Mouse (Mus musculus) midbrain, embryonic 16.5 days (tissue): ENCODE results near the gene Cnnm2. TPM values are rescaled to one million over a fixed set of nuclear protein-coding genes. Genes with fewer than 3 reads are reported as not detected.

ENCODE experiments used
- ATAC-seq: fragments of 200-750 bp; cut with Nextera tagmentation; 2 replicates; pipeline ENCODE4 v1.8.0; 2017; ENCODE audit warnings: moderate TSS enrichment
- H3K27ac ChIP-seq: fragments of 300-500 bp; sonication (generic); 2 replicates; pipeline ENCODE4 v1.5.1; 2014; ENCODE audit warnings: mild to moderate bottlenecking, low read length, mixed read lengths
- H3K27me3 ChIP-seq: fragments of 300-500 bp; sonication (generic); 2 replicates; pipeline ENCODE4 v1.6.1; 2014; ENCODE audit warnings: low read depth, low read length, mixed read lengths; ENCODE audit not compliant: control insufficient read depth, insufficient read depth
- H3K36me3 ChIP-seq: fragments of 300-500 bp; sonication (generic); 2 replicates; pipeline ENCODE4 v1.6.1; 2014; ENCODE audit warnings: mild to moderate bottlenecking, low read length, moderate library complexity, mixed read lengths; ENCODE audit not compliant: control insufficient read depth, insufficient read depth
- H3K4me1 ChIP-seq: fragments of 300-500 bp; sonication (generic); 2 replicates; pipeline ENCODE4 v1.6.1; 2014; ENCODE audit warnings: mild to moderate bottlenecking, low read length, mixed read lengths; ENCODE audit not compliant: control insufficient read depth, insufficient read depth
- H3K4me2 ChIP-seq: fragments of 300-500 bp; sonication (generic); 2 replicates; pipeline ENCODE4 v1.6.1; 2014; ENCODE audit warnings: mild to moderate bottlenecking, low read length, mixed read lengths
- H3K4me3 ChIP-seq: fragments of 300-500 bp; sonication (generic); 2 replicates; pipeline ENCODE4 v1.5.1; 2014; ENCODE audit warnings: low read depth, mild to moderate bottlenecking, low read length, moderate library complexity, mixed read lengths
- H3K9ac ChIP-seq: fragments of 300-500 bp; sonication (generic); 2 replicates; pipeline ENCODE4 v1.6.1; 2014; ENCODE audit warnings: low read depth, low read length, mixed read lengths
- H3K9me3 ChIP-seq: fragments of 300-500 bp; sonication (generic); replicated peaks from 2 replicates; pipeline ENCODE4 v1.6.1; 2014; ENCODE audit warnings: mild to moderate bottlenecking, low read length, mixed read lengths; ENCODE audit not compliant: control insufficient read depth, poor library complexity, severe bottlenecking
- WGBS: fragments of 180-500 bp; shearing (Covaris S2); extraction: QIAGEN DNeasy Blood & Tissue Kit; methylation state at CpG from one replicate; pipeline ENCODE4 v1.1.7; 2014; 5-methylcytosine and 5-hydroxymethylcytosine counted together
- polyA plus RNA-seq: library from polyadenylated mRNA; unstranded; fragments of >200 nt; fragmentation: Nextera tagmentation; extraction: Ambion mirVana; gene quantifications from 2 replicates; pipeline ENCODE4 v1.2.1, GENCODE M21; 2015

Gene Cnnm2
- polyA plus RNA-seq, 1 experiment from 2014 or later = 6.8 TPM

DNA sequence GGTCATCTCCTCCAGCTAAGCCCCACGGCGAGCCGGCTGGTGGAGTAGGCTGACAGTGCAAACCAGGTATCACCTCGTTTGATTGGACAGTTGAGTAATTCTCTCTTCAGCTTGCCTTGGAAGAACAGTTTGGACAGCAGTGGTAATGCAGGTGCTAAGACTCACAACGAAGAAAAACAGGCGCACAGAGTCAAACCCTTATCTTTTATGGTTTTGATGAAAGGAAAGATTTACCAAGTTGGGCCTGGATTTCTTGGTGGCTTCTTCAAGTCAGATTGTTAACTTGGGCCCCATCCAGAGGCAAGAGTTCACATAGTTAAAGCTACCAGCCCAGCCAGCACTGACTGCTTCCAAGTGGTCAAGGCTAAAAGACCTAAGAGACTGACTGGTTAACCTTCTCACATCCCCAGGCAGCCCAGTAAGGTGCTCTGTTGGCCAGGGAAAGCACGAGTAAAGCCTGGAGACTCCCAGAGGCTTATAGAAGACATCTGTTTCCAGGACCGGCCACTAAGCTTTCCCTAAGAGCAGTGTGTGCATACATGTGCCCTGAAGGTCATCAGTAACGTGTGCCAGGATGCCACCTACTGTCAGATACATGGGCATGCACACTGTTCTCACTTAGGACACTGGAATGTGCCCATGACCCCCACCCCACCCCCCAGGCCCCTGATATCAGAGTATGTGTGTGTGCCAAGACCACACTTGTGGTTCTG lies 96.0 kb downstream of the Cnnm2 start:
- Histone ChIP-seq H3K9ac (no peak overlapping the region), H3K4me2 (no peak overlapping the region), H3K36me3 (no peaks in the 10 kb centered on the region), H3K9me3 (no peaks in the 10 kb centered on the region), H3K4me3 (no peak overlapping the region), H3K27ac (peak overlapping the region; percentile 69), H3K4me1 (peaks cover 20% of the 10 kb centered on the region), H3K27me3 (no peaks in the 10 kb centered on the region)
- ATAC-seq = peak; percentile 67; the same call in 1 of the 2 replicates
- WGBS = 56% methylated on average over 9 of the region's 9 CpGs

- H3K9ac ChIP-seq = no peak overlapping the region
- H3K36me3 ChIP-seq = no peaks in the 10 kb centered on the region
- H3K4me1 ChIP-seq = peaks cover 20% of the 10 kb centered on the region
- 74% methylated on average over 7 of the region's 7 CpGs for WGBS
- H3K9me3 ChIP-seq = no peaks in the 10 kb centered on the region
- H3K27ac ChIP-seq = no peak overlapping the region
- no peak overlapping the region for H3K4me3 ChIP-seq
- no peaks in the 10 kb centered on the region for H3K27me3 ChIP-seq
- no peak for ATAC-seq
- no peak overlapping the region for H3K4me2 ChIP-seq
Observed at GRCm38 (mm10) chr19:46858200-46858599, 96.8 kb downstream of the Cnnm2 start.

- Histone ChIP-seq H3K4me1 (peaks cover under 1% of the 10 kb centered on the region), H3K4me3 (no peak overlapping the region), H3K9me3 (no peaks in the 10 kb centered on the region), H3K27ac (no peak overlapping the region), H3K9ac (no peak overlapping the region), H3K27me3 (no peaks in the 10 kb centered on the region), H3K4me2 (no peak overlapping the region), H3K36me3 (no peaks in the 10 kb centered on the region)
- 78% methylated on average over 3 of the region's 3 CpGs for WGBS
- ATAC-seq = no peak
Observed at GRCm38 (mm10) chr19:46862556-46862955, 101.2 kb downstream of the Cnnm2 start.

DNA sequence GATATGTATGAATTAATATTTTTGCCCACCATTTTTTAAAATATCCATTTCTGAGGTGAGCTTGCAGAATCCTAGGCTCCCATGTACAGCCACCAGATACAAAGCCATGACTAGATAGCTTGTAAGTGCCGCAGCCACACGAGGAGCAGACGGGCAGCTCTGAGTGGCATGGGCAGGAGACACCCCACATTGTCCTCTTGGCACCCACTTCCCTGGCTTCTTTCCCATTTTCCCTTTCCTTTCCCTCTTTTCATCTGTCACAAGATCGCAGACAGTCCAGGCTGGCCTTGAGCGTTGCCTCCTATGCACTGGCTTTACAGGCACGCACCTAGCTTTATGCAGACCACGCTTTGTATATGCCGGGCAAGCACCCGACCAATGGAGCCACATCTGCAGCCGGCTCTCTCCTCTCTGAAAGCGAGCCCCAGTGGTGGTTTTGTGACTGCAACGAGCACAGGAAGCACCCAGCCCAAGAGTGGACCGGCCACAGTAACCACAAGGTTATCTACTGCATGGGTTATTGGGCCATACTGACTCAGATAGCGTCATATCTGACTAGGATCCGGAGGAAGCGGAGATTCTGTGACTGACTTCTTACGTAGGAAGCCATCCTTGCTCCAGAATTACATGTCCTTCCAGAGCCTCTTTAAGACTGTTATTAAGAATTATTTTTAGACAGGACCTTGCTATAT lies 102.0 kb downstream of the Cnnm2 start:
- Histone ChIP-seq H3K9ac (no peak overlapping the region), H3K27me3 (no peaks in the 10 kb centered on the region), H3K27ac (no peak overlapping the region), H3K4me2 (no peak overlapping the region), H3K9me3 (no peaks in the 10 kb centered on the region), H3K36me3 (no peaks in the 10 kb centered on the region), H3K4me3 (no peak overlapping the region), H3K4me1 (no peaks in the 10 kb centered on the region)
- ATAC-seq = no peak
- WGBS = 85% methylated on average over 17 of the region's 17 CpGs

DNA sequence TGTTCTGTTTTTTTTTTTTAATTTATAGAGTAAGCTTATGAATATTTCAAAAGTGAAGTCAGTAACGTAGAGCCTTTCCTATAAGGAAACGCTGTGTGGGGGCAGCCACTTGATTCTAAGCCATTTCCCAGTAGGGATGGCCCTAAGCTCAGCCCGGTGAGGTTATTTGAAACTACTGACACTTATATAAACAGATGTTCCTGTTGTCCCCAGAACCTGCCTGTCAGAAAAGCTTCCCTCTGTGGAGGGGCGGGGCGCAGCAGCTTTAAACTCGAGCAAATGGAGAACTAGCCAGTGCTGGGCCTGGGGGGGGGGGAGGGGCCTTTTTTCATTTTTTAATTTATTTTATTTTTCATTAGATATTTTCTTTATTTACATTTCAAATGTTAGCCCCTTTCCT lies 102.7 kb downstream of the Cnnm2 start:
- no peak overlapping the region for H3K9ac ChIP-seq
- H3K27me3 ChIP-seq = no peaks in the 10 kb centered on the region
- no peak overlapping the region for H3K4me3 ChIP-seq
- no peak for ATAC-seq
- H3K4me1 ChIP-seq = no peaks in the 10 kb centered on the region
- WGBS = 50% methylated on average over 6 of the region's 6 CpGs
- no peaks in the 10 kb centered on the region for H3K36me3 ChIP-seq
- H3K27ac ChIP-seq = no peak overlapping the region
- H3K9me3 ChIP-seq = no peaks in the 10 kb centered on the region
- no peak overlapping the region for H3K4me2 ChIP-seq

DNA sequence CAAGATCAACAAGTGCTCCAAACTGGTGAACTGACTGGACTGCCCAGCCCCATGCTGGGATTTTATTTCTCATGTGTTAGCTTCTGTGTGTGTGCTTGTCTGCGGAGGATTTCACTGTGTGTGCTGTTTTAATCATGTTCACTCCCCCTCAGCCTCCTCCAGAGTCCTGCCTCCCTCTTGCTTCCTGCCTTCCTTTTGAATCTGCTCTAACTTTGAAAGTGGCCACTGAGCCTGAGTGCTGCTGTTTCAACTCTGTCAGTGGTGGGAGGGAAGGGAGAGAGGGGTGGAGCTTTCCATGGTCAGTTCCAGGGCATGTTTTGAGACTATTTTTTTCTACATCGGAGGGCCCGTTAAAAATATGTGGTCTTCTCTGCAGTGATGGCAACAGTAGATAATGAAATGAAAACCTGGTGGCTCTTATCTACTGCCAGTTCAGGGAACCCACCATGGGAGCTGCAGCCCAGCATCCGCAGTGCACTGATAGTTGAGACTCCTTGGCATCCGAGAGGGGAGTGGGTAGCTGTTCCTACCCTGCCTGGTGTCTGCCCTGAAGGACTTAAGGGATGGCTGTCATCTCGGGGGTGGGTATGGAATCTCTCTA lies 103.4 kb downstream of the Cnnm2 start:
- Histone ChIP-seq H3K27me3 (no peaks in the 10 kb centered on the region), H3K9ac (no peak overlapping the region), H3K9me3 (no peaks in the 10 kb centered on the region), H3K4me2 (no peak overlapping the region), H3K4me1 (no peaks in the 10 kb centered on the region), H3K36me3 (no peaks in the 10 kb centered on the region), H3K4me3 (no peak overlapping the region), H3K27ac (no peak overlapping the region)
- WGBS = 73% methylated on average over 6 of the region's 6 CpGs
- ATAC-seq = no peak

DNA sequence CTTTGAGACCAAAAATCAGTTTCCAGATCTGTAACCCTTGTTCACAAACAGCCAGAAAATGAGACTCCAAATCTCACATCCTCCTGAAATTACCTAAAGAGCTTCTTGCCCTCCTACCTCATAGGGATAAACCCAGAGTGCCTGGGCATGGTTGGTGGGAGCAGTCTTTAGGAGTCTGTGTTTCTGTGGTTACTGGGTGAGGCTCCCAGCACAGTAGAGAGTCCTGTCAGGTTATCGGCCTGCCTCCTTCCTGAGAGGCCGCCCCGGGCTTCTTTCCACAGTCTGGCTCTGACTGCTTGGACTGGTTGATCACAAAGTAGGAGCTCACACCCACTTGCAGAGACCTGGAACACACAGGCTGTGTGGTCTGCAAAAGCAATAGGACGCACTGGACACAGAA lies 104.0 kb downstream of the Cnnm2 start:
- Histone ChIP-seq H3K27ac (no peak overlapping the region), H3K36me3 (no peaks in the 10 kb centered on the region), H3K27me3 (no peaks in the 10 kb centered on the region), H3K4me2 (no peak overlapping the region), H3K4me1 (no peaks in the 10 kb centered on the region), H3K9me3 (no peaks in the 10 kb centered on the region), H3K4me3 (no peak overlapping the region), H3K9ac (no peak overlapping the region)
- no peak for ATAC-seq
- WGBS = 93% methylated on average over 4 of the region's 4 CpGs

- no peaks in the 10 kb centered on the region for H3K4me1 ChIP-seq
- ATAC-seq = peak; percentile 29; the same call in 1 of the 2 replicates
- no peak overlapping the region for H3K27ac ChIP-seq
- no peaks in the 10 kb centered on the region for H3K36me3 ChIP-seq
- no peak overlapping the region for H3K9ac ChIP-seq
- 57% methylated on average over 11 of the region's 11 CpGs for WGBS
- no peaks in the 10 kb centered on the region for H3K9me3 ChIP-seq
- H3K4me3 ChIP-seq = no peak overlapping the region
- H3K27me3 ChIP-seq = no peaks in the 10 kb centered on the region
- no peak overlapping the region for H3K4me2 ChIP-seq
Observed at GRCm38 (mm10) chr19:46869049-46869448, 107.7 kb downstream of the Cnnm2 start.

- WGBS = 13% methylated on average over 6 of the region's 6 CpGs
- Histone ChIP-seq H3K4me1 (no peaks in the 10 kb centered on the region), H3K9me3 (no peaks in the 10 kb centered on the region), H3K36me3 (no peaks in the 10 kb centered on the region), H3K4me3 (no peak overlapping the region), H3K27ac (no peak overlapping the region), H3K4me2 (no peak overlapping the region), H3K9ac (no peak overlapping the region), H3K27me3 (no peaks in the 10 kb centered on the region)
- peak; percentile 79 for ATAC-seq
Observed at GRCm38 (mm10) chr19:46869526-46869925, 108.1 kb downstream of the Cnnm2 start.
